Comparison of ENCODE assay signal across 21 mouse cellular contexts in genomic region chr13:4060214-4060730, GRCm38 (mm10). TPM values are rescaled to one million over a fixed set of nuclear protein-coding genes. Genes with fewer than 3 reads are reported as not detected.
DNase-seq lines count a peak whose midpoint lies in the region; ATAC-seq and TF ChIP-seq lines count a peak whose summit lies in the region.
"Had no signal": no experiment of that assay in that cellular context is flagged by ENCODE, and none has a peak within 500 bp of the region (broad histone marks: within the 10 kb centered on the region; RNA-seq: fewer than 3 reads in every experiment).

No protein-coding gene starts in this region.

- no peaks in the 10 kb centered on the region for H3K36me3 ChIP-seq in heart, embryonic 13.5 days
- H3K36me3 ChIP-seq in liver, adult 2 months (ENCODE audit: control insufficient read depth, insufficient read depth, low read length) = peaks cover 43% of the 10 kb centered on the region
- no peaks in the 10 kb centered on the region for H3K36me3 ChIP-seq in liver, embryonic 12.5 days
- no peaks in the 10 kb centered on the region for H3K36me3 ChIP-seq in myocyte (ENCODE audit: control insufficient read depth, insufficient read depth)
- H3K36me3 ChIP-seq: embryonic facial prominence, embryonic 13.5 days; forebrain, embryonic 15.5 days had no signal

- no peak overlapping the region for H3ac ChIP-seq in myocyte (ENCODE audit: control insufficient read depth, insufficient read length)

- H3K79me2 ChIP-seq in liver, adult 2 months (ENCODE audit: control insufficient read depth, insufficient read depth, low read length) = peaks cover 15% of the 10 kb centered on the region; the same call in 1 of the 2 replicates
- no peaks in the 10 kb centered on the region for H3K79me2 ChIP-seq in myocyte (ENCODE audit: control insufficient read depth, insufficient read depth)

- in situ Hi-C loops in Patski (cut with MboI; ENCODE audit: low pct_unique_long_range_greater_than_20kb) = no loop called here

- POLR2A ChIA-PET in Patski (lab: Charles Lee) = no interaction called here

- intact Hi-C loops in heart, postnatal 14 days (cut with DNase I) = no loop called here
- intact Hi-C loops in left cerebral cortex, postnatal 36 days (cut with DNase I) = no loop called here

- peak overlapping the region; percentile 4; the same call in 1 of the 2 replicates for H3K4me3 ChIP-seq in heart, embryonic 13.5 days
- H3K4me3 ChIP-seq in liver, adult 2 months (ENCODE audit: insufficient read depth, low read depth, low read length) = peak overlapping the region; percentile 66
- no peak overlapping the region for H3K4me3 ChIP-seq in liver, embryonic 12.5 days
- no peak overlapping the region for H3K4me3 ChIP-seq in myocyte
- H3K4me3 ChIP-seq: embryonic facial prominence, embryonic 13.5 days; forebrain, embryonic 15.5 days had no signal

- no peak for ATAC-seq in heart, embryonic 13.5 days (ENCODE audit: extremely low read depth, insufficient number of reproducible peaks, low FRiP score, low TSS enrichment)
- ATAC-seq in liver, embryonic 12.5 days = no peak
- peak; percentile 28 for ATAC-seq in Patski
- ATAC-seq: activated CD4-positive, CD25-positive, alpha-beta regulatory T cell, adult 4 months; forebrain, embryonic 15.5 days had no signal

- H3K4me2 ChIP-seq in heart, embryonic 13.5 days = peak overlapping the region; percentile 51
- no peak overlapping the region for H3K4me2 ChIP-seq in liver, embryonic 12.5 days
- peak overlapping the region; percentile 47 for H3K4me2 ChIP-seq in myocyte (ENCODE audit: low read depth)
- H3K4me2 ChIP-seq: embryonic facial prominence, embryonic 13.5 days; forebrain, embryonic 15.5 days had no signal

- WGBS in heart, embryonic 13.5 days = 50% methylated on average over 3 of the region's 3 CpGs
- WGBS in liver, adult 2 months = 8% methylated on average over 3 of the region's 3 CpGs
- 51% methylated on average over 3 of the region's 3 CpGs for WGBS in liver, embryonic 12.5 days (ENCODE audit: insufficient replicate concordance)

- CTCF ChIA-PET in Patski (lab: Charles Lee) = no interaction called here

- no peak for TF ChIP-seq POLR2A in liver, adult 2 months (IDR thresholded peaks at IDR 0.05; ENCODE audit: extremely low read depth, insufficient read depth, low read length)
- TF ChIP-seq POLR2A in myocyte (IDR thresholded peaks at IDR 0.05; ENCODE audit: insufficient read length, low read depth) = no peak

- no peaks in the 10 kb centered on the region for H3K9me3 ChIP-seq in heart, embryonic 13.5 days
- no peaks in the 10 kb centered on the region for H3K9me3 ChIP-seq in liver, embryonic 12.5 days (replicated peaks)
- H3K9me3 ChIP-seq: embryonic facial prominence, embryonic 13.5 days; forebrain, embryonic 15.5 days had no signal

- H3K27ac ChIP-seq in heart, embryonic 13.5 days (replicated peaks) = peak overlapping the region; percentile 62
- H3K27ac ChIP-seq in liver, adult 2 months (replicated peaks; ENCODE audit: insufficient read depth, low read depth, low read length) = peak overlapping the region; percentile 90
- no peak overlapping the region for H3K27ac ChIP-seq in liver, embryonic 12.5 days
- H3K27ac ChIP-seq: embryonic facial prominence, embryonic 13.5 days; forebrain, embryonic 15.5 days had no signal

- no peaks in the 10 kb centered on the region for H3K27me3 ChIP-seq in heart, embryonic 13.5 days (replicated peaks)
- H3K27me3 ChIP-seq in liver, adult 2 months (ENCODE audit: control insufficient read depth, insufficient read depth, low read length) = no peaks in the 10 kb centered on the region
- no peaks in the 10 kb centered on the region for H3K27me3 ChIP-seq in liver, embryonic 12.5 days (replicated peaks)
- H3K27me3 ChIP-seq in Patski = no peaks in the 10 kb centered on the region
- H3K27me3 ChIP-seq in myocyte (ENCODE audit: control insufficient read depth, insufficient read depth, insufficient read length) = no peaks in the 10 kb centered on the region
- H3K27me3 ChIP-seq: embryonic facial prominence, embryonic 13.5 days; forebrain, embryonic 15.5 days had no signal

- DNase-seq in heart, postnatal 14 days = no peak
- DNase-seq in liver, adult 2 months (ENCODE audit: extremely low read depth, low read depth, low spot score) = peak; percentile 75
- DNase-seq in Patski (ENCODE audit: low read depth, low spot score) = peak; percentile 7
- DNase-seq in adrenal gland, postnatal 14 days = no peak
- DNase-seq in left cerebral cortex, postnatal 36 days (ENCODE audit: low spot score in 2 of 2) = no peak
- DNase-seq: adrenal gland, postnatal 10 days; cerebellum, adult 11 months; cerebellum, postnatal 14 days; kidney, adult 9 months; kidney, postnatal 36 days; lung, adult 18-20 months; lung, postnatal 36 days; thymus, adult 18-20 months; thymus, postnatal 4 days had no signal

- no peak overlapping the region for H3K9ac ChIP-seq in heart, embryonic 13.5 days
- peak overlapping the region; percentile 91 for H3K9ac ChIP-seq in liver, adult 2 months (ENCODE audit: low read depth, low read length)
- no peak overlapping the region for H3K9ac ChIP-seq in liver, embryonic 12.5 days
- H3K9ac ChIP-seq: embryonic facial prominence, embryonic 13.5 days; forebrain, embryonic 15.5 days had no signal

- 0 out of 2 replicates have a peak, but pooled peaks cover 3% of the 10 kb centered on the region for H3K4me1 ChIP-seq in heart, embryonic 13.5 days
- H3K4me1 ChIP-seq in liver, adult 2 months (ENCODE audit: control insufficient read depth, insufficient read depth, low read length) = peaks cover 21% of the 10 kb centered on the region
- no peaks in the 10 kb centered on the region for H3K4me1 ChIP-seq in liver, embryonic 12.5 days
- H3K4me1 ChIP-seq: embryonic facial prominence, embryonic 13.5 days; forebrain, embryonic 15.5 days had no signal

- TF ChIP-seq CTCF in liver, adult 2 months (IDR thresholded peaks at IDR 0.05; ENCODE audit: low read depth, low read length) = no peak
- TF ChIP-seq CTCF in Patski (IDR thresholded peaks at IDR 0.05) = no peak

TF ChIP-seq in myocyte, 11 proteins besides CTCF, POLR2A, EP300 and RAD21:
- TF ChIP-seq MYOD1 (IDR thresholded peaks at IDR 0.05; ENCODE audit: control insufficient read depth in 1 of 3, insufficient read length in 2 of 3, low read depth in 2 of 3) = no peak
- no peak for TF ChIP-seq USF1 (IDR thresholded peaks at IDR 0.05; ENCODE audit: low read depth)
- no peak for TF ChIP-seq MYOG (IDR thresholded peaks at IDR 0.05; ENCODE audit: control insufficient read depth in 1 of 3, insufficient read depth in 1 of 3, insufficient read length in 2 of 3, low read depth in 2 of 3)
- TF ChIP-seq SRF (IDR thresholded peaks at IDR 0.05; ENCODE audit: control insufficient read depth, insufficient read length, low read depth) = no peak
- no peak for TF ChIP-seq MAX (IDR thresholded peaks at IDR 0.05; ENCODE audit: low read depth)
- no peak for TF ChIP-seq REST (IDR thresholded peaks at IDR 0.05; ENCODE audit: insufficient read depth, insufficient read length)
TF ChIP-seq in myocyte: peak in this region for 0.

RNA-seq across cellular contexts. Expression of gene Akr1c14, which starts 11.5 kb away (rescaled TPM):
- polyA plus RNA-seq in heart, embryonic 13.5 days (2015; fragmentation: Nextera tagmentation; extraction: Ambion mirVana) = 1.8 TPM in 2 replicates
- 1 to 10 TPM; 9.0 to 9.1 TPM for total RNA-seq in heart, postnatal 14 days (2021)
- 559 and 727 TPM in 2 replicates for total RNA-seq in liver, adult 2 months (2014; rRNA removed)
- polyA plus RNA-seq in liver, adult 2 months (2012; rRNA removed) = 72.5 and 77.5 TPM in 2 replicates
- 0.12 and 0.13 TPM in 2 replicates for polyA plus RNA-seq in liver, embryonic 12.5 days (2016; fragmentation: Nextera tagmentation; extraction: Ambion mirVana)
- polyA plus RNA-seq in Patski (2021) = 2.2 TPM
- 0.05 TPM for polyA plus RNA-seq in myocyte (2012; fragmentation: generic; extraction: Trizol)
- 4.2 and 21.4 TPM in 2 replicates for total RNA-seq in adrenal gland, postnatal 14 days (2021)
- 1 to 10 TPM in 1 of 2 experiments, under 1 TPM in 1; 0.82 to 2.3 TPM for total RNA-seq in left cerebral cortex, postnatal 36 days (2021)
- total RNA-seq: megakaryocyte-erythroid progenitor cell, adult 5-6 weeks had no signal
- polyA plus RNA-seq: activated CD4-positive, CD25-positive, alpha-beta regulatory T cell, adult 4 months had no signal

Comparison
In these comparisons a context has a peak if more than half of its experiments do, and no peak if none do; other contexts are left out.
1. H3K4me3 ChIP-seq: peak in heart, embryonic 13.5 days (single experiment) and liver, adult 2 months (single experiment); none in liver, embryonic 12.5 days (single experiment) and myocyte (single experiment).
2. RNA of gene Akr1c14, which starts 11.5 kb away (polyA plus RNA-seq): 72.5 to 77.5 TPM in liver, adult 2 months; 2.2 TPM in Patski (single experiment), 1.8 TPM in heart, embryonic 13.5 days, 0.12 to 0.13 TPM in liver, embryonic 12.5 days and 0.05 TPM in myocyte (single experiment); every median in the first group is over 10 times any median in the second.
3. DNase-seq: peak in liver, adult 2 months (single experiment) and Patski (single experiment); none in heart, postnatal 14 days (0 of 2), adrenal gland, postnatal 14 days (single experiment) and left cerebral cortex, postnatal 36 days (0 of 2).